Mouse (Mus musculus): ENCODE measurements around the gene Ctns.

Ctns gene

DNA sequence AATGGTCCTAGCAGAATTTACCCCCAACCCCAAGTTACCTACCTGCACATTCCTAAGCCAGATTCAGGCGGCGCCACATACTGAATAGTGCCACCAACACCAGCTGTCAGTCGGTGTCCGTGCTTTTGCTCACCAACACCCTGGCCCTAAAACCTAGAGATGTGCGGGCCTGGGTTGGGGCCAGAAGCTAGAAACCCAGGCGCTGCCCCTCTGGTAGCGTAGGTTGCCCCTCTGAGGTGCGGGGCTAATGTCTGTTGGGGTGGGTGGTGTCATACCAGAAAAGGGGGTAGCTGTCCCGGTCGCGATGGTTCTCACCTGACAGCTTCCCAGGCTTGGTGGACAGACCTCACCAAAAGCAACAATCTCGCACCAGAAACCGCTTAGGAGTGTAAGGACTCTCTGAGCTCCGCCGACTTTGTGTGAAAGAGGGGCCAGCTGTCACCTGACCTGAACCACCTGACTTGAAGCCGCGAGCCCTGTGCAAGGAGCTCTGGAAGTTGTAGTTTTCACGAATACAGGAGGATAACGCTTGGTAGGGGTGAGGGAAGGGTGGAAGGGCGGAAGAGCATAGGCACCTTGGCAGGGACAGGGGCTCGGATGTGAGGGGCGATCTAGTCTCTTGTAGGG is at the start of gene Ctns:
TSS of gene Ctns (minus strand) at position 440 of the 627 bp plus-strand sequence.
- DNase-seq (ENCODE audit: low spot score): peak; percentile 90

DNA sequence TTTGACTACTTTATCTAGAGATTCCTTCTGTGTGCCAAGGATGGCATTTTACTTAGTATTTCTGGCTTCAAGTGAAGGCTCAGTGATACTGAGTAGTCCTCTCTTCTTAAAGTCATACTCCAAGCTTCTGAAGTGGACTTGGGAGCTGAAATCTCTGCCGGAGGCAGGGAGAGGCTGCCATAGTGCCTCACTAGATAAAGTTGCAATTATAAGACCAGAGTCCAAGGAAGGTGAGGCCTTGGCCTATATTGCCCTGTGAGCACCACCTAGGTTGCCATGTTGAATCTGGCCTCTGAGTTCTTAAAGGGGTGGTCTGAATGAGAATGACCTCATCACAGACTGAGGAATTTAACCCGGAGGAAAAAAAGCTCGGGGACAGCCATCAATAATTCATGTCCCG is 43.9 kb upstream of the Ctns start:
- no peak for DNase-seq (ENCODE audit: low spot score)

DNA sequence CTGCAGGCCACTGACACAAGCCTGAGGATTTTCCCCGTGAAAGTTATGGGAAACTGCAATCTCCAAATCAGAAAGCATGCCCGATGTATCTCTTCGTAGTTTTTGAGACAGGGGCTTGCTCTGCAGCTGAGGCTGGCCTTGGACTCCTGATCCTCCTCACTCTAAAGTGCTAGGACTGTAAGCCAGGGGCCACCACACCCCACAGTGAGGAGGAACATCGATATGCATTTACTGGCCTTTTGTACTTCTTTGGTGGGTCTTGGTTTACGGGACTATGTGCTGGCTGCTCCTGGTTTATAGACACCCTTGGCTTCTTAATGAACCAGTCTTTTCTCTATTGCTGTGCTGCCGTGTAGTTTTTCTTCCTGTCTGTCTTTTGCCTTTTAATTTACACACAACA is 43.4 kb upstream of the Ctns start:
- no peak for DNase-seq (ENCODE audit: low spot score)

DNA sequence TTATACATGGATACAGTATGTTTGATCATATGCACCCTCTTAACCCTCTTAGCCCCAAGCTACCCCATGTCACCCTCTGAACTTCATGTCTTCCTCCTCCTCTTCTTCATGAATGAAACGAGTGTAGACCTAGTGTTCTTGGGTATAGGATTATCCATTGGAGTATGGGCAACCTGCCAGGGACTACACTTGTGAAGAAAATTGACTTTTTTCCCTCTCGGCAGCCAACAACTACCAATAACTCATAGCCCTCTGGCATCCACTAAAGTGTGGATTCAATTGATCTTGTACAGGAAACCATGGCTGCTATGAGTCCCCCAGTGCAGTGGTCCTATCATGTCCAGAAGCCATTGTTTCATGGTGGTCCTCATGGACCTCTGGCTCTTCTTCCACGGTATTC is 37.9 kb upstream of the Ctns start:
- DNase-seq (ENCODE audit: low spot score): peak; percentile 61

DNA sequence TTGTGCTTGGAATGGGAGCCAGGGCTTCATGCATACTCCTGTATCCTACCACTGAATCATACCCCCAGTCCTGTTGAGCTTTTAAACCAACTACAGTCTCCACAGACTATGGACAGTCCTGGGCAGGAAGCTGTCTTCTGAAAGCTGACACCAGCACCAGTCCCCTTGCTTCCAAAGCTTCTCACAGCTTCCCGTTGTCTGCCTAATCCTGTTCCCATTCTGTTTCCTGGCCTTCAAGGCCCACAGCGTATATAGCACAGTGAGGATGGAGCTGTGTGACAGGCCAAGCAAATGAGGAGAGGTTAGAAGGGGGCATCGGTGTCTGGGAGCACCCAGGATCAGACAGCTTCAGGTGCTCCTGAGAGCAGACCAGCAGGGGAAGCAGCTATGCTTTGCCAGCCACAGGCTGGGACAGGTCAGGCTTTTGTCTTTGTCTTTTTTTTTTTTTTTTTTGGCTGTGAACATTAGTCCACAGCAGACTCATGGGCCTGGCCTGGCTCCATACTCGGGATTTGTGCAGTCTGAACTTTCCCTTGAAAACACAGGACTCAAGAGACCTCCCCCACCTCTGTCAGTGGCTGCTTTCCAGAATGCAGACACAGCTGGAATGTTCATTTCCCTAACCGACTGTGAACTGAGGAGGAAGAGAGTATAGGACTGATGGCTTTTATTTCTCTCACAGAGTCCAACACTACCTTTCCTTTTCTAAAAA is 37.3 kb upstream of the Ctns start:
- DNase-seq (ENCODE audit: low spot score): peak; percentile 99

DNA sequence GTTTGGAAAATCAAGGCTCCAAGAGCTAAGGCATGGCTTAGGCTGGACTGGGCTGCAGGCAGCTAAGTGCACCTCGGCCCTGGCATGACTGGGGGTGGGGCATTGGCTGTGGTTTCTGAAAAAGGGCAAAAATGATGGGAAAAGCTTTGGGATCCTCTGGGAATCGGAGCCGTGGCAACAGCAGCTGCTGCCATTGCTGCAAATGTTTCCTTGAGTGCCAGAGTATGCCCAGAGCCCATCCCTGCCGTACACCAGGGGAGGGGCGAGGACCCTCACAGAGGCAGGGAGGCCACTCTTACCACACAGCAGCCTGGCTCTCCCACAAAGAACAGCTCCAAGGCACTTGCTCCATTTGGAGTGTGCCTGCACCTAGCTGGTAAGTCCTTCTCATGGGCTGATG is 35.1 kb upstream of the Ctns start, which contains the start of gene Trpv1:
TSS of gene Trpv1 (plus strand) at position 301 of the 400 bp plus-strand sequence.
- peak; percentile 34 for DNase-seq (ENCODE audit: low spot score)

DNA sequence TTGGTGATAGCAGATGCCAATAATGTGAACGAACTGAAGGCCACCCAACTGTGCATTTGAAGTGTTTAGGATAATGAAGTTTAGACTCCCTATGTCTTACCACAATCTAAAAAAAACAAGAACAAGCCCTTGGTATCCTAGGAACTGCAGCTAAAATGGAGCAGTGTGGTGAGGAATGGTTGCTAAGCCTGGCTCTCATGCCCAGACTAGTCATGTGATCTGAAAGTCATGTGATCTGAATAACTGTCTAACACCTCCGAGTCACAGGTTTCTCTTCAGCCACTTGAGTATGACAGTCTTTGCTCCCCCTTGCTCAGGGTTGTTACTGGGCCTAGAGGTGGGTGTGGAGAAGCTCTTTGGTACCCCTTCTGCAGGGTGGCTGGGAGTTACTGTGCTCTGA is 33.7 kb upstream of the Ctns start:
- DNase-seq (ENCODE audit: low spot score): peak; percentile 55

DNA sequence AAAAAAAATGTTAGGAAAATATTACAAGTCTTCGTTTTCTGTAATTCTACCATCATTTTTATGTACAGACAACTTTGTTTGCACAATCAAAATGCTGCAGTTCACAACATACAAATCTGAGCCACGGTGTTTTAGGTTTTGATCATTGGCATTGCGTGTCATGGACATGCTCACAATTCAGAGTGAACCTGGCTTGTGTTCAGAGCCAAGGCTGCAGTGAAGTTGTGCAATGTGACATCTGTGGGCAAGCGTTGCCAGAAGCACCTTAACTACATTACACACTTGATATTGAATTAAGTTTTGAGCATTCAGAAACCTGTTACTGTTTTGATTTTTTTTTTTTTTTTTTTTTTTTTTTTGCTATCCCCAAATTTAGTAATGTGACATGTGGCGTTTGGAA is 31.2 kb upstream of the Ctns start:
- DNase-seq (ENCODE audit: low spot score): no peak

DNA sequence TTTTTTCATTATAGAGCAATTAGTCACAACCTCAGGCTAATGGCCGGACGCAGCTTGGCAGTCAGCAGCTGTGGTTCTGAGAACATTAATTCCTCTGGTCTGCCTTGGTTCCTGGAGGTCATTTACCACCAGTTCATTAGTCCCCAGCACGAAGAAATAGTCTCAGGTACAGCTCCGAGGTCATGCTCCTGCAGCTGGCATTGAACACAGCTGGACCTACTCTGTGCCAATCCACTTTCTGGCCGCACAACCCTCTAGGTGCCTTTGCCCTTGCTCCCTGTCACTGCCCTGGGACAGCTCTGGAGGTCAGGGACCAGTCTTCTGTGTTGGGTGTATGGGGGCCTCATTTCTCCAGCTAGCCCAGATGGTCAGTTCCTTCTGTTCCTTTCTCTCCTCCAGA is 30.0 kb upstream of the Ctns start:
- no peak for DNase-seq (ENCODE audit: low spot score)

DNA sequence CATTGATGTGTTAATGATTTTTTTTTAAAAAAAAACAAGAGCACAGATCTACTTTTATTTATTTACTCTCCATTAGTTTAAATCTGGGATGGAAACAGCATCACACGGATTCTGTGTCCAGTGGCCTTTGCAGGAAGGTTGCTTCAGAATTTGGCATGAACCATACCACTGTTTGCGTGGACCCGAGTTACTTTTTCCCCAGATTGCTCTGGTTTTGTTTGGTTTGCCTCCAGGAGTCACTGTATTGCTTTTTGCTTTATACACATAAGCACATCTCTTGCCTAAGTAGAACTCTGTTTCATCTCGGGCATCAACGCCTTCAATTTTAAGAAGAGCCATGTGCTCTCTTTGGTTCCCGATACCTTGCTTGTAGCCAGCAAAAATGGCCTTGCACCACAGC is 27.0 kb upstream of the Ctns start:
- DNase-seq (ENCODE audit: low spot score): peak; percentile 81

DNA sequence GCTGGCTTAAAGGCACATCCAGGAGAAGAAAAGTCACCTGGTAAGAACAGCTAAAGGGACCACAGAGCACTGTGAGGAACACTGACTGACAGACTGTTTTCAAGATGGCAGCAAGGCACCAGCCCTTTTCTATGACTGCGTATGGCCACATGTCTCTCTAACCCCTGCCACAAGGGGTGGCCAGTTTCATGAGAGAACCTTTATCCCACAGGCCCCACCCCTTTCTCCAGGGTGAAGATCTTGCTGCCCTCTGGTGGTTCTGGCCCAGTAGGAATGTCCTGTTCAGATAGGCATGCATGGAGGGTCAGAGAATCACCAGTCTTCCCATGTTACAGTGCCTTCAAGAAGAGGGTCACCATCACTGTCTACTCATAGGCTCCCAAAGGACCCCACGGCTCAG is 25.1 kb upstream of the Ctns start:
- DNase-seq (ENCODE audit: low spot score): peak; percentile 80

DNA sequence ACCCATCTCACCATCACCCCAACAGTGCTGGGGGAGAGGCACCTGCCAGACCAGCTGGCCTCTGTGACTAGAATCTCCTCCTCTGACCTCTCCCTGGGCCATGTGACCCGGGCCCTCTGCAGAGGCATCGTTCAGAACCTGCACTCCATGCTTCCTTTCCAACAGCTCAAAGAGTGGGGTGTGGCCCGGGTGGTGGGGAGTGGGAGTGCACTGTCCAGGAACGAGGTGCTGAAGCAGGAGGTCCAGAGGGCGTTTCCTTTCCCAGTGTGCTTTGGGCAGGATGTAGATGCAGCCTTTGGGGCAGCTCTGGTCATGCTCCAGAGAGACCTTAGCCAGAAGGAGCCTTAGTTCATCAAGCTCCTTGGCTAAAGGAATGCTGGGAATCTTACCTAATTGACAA is 24.0 kb upstream of the Ctns start:
- DNase-seq (ENCODE audit: low spot score): no peak

DNA sequence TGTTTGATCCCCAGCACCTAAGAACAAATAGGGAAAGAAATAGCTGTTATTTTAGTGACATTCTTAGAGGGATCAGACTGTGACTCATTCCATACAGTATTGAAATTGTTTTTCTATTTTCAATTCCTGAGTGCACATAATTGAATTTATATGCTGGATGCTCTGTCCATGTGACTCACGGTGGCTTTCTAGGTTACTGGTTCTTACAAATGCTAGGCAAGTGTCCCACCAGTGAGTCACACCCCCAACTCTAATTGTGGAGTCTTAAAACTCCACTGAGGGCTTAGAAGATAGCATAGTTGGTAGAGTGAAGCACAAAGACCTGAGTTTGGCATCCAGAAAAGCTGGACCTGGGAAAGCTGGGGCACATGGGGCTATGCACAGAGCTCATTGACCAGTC is 21.8 kb upstream of the Ctns start:
- no peak for DNase-seq (ENCODE audit: low spot score)

DNA sequence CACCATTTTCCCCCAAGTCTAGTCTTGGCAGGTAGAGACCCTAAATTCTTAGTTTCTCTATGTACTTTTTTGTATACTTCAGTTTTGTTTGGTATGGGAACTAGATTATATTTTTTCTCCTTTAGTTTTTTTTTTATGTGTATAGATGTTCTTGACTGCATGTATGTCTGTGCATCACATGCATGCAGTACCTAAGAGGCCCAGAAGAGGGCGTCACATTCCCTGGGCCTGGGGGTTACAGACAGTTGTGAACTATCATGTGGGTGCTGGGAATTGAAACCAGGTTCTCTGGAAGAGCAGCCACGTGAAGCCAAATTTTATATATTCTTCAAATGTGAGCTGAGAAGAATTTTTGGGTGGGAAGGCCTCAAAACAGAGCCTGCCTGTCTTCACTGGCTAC is 20.8 kb upstream of the Ctns start:
- no peak for DNase-seq (ENCODE audit: low spot score)

DNA sequence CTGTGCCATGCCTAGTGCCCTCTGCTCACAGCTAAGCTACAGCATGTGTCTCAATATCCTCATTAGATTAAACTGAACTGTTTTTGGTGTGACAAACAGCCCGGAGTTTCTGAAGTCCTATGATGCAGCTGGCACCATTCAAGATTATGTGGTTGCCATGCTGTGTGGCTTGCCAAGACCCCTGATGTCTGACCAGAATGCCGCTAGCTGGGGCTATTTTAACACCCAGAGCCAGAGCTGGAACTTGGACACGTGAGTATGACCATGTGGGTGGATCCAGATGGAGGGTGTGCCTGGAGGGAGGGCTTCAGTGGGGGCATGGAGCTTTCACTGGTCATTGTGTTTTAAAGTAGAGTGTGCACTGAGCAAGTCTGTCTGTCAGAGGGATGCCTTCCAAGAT is 15.1 kb upstream of the Ctns start:
- no peak for DNase-seq (ENCODE audit: low spot score)

DNA sequence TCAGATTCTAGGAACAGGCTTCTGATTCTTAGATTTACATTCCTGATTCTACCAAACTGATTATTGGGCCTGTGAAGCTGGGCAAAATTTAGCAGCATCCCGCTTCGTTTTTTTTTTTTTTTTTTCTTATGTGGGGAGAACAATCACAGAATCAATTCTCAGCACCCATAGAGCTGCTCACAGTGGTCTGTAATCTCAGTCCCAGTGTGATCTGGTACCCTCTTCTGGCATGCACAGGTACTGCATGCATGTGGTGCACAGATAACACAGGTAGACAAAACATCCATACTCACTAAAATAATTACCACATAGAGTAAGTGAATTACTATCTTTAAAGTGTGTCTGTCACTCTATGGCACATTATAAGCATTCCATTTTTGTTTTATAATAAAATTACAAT is 8.8 kb upstream of the Ctns start:
- no peak for DNase-seq (ENCODE audit: low spot score)

DNA sequence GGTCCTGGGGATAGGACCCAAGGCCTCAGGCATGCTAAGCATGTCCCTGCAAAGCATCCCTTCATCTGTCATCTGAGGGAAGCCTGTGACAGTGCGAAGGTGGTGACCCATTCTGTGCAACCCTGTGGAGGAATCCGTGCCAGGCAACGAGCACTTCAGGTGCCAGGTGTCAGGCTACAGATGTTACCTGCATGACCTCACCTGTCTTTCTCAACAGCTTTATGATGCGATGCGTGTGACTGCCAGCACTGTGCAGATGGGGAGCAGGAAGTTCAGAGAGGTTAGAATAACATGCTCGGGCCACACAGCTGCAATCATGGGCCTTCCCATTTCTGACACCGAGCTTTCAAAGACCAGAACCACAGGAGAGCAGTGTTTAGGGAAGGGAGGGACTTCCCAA is 6.4 kb upstream of the Ctns start:
- DNase-seq (ENCODE audit: low spot score): no peak

DNA sequence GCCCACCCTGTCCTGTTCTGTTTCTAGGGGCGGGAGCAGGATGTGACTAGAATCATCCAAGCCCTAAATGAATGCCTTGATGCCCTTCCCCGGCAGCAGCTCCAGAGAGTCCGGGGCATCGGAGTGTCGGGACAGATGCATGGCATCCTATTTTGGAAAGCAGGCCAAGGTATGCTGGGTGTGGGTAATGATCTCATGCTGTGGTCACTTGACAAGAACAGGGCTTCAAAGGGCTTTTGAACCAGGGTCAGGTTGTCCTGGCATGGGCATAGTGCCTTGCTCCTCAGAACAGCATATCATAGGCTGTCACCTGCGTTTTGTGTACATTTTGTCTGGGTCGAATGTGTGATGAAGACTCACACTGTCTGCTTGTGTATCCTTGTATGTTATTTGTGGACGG is 5.1 kb upstream of the Ctns start:
- DNase-seq (ENCODE audit: low spot score): no peak

DNA sequence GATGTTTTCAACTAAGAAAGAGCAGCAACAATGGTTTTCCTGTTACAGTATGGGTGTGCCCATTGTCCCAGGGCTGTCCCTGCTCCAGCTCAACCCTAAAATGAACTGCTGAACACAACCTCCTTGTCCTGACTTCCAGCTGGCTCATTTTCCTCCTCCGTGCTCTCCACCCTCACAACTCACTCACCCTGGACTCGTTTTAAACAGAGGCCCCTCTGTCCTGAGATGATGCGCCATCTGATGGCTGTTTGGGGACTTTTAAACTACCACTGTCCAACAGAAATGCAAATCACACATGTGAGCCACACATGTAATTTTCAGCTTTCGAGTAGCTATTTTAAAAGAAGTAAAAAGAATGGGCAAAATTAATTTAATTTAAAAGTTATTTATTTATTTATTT is 2.8 kb upstream of the Ctns start:
- DNase-seq (ENCODE audit: low spot score): peak; percentile 44

DNA sequence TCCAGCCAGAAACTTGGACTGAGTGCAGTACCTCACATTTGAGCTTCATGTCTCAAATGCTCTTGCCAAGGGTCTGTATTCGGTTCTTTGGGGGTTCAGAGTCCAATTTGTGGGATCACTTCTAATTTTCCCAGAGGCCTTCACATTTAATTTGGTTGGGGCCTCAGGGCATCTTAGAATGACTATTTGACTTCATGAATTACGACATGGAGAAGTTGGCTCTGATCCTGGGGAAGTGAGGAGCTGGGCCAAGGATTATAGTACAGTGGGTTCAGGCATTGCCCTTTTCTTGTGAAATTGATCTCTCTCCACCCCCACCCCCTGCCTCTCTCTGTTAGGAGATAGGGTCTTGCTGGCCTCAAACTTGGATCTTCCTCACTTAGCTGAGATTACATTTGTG is 2.2 kb upstream of the Ctns start:
- DNase-seq (ENCODE audit: low spot score): peak; percentile 88

DNA sequence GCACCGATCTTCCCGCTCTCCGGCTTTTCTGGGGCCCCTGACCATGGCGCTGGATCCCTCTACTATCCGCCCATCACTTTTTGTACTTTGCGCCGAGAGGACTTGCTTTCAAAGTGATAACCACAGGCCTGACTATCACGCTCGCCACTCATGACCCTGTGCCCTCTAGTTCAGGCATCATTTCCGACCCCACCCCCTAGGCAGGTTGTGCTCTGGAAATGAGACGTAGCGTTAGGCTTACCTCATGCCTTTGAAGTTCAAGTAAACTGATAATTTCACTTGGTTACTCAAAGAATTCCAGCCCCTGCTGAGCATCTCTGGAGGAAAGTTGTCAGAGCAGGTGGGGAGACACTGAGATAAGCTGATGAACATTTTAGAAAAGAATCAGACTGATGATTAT is 1.0 kb upstream of the Ctns start:
- no peak for DNase-seq (ENCODE audit: low spot score)

DNA sequence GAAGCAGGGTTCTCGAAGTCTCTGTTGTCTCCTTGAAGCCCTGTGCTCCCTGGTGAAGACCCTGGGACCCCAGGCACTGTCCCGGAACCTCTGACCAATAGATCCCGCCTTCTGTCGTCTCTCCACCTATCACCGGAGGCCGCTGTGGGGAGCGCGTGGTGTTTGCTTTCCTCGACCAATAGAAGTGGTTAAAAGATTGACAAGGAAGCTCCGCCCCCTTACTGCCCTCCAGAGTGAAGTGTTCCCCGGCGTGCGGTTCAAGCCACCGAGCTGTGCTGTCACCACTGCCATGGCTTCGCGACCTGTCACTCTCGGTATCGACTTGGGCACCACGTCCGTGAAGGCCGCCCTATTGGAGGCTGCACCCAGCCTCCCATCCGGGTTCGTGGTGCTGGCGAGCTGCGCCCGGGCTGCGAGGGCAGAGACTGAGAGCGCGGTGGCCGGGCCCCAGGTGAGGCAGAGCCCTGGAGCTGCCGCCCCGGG is 429 bp upstream of the Ctns start, which contains the start of gene Shpk:
TSS of gene Shpk (plus strand) at position 231 of the 483 bp plus-strand sequence.
- DNase-seq (ENCODE audit: low spot score): peak; percentile 95

DNA sequence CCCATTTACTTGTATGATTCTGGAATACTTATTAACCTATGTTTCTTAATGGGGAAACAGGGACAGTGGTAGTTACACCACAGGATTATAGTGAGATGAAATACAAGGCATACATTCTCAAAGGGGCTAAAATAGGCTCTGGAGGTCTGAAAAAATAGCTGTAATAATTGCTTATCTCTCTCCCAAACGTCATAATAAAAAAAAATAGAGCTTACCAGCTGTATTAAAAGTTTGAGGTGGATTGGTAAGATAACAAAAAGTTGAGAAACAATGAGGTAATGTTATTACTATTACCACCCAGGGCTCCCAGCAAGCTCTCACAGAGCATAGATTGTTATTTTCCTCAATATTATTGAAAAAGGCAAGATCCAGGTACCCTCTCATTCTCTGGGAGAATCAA is 652 bp downstream of the Ctns start:
- DNase-seq (ENCODE audit: low spot score): no peak

DNA sequence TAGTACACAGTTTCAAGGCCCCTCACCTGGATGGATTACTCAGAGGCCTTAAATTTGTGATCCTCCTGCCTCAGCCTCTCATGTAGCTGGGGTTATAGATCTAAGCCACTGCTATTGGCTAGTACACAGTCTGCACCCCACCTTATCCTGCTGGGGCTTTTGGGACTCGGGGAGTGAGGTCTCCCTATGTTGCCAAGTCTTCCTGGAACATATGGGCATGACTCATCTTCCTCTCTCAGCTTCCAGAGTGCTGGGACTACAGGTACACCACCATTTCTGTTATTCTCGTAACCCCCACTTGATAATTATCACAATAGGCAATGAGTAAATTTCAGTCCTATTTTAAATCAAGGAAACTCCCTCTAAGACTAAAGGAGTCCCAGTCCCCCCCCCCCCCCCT is 4.4 kb downstream of the Ctns start:
- no peak for DNase-seq (ENCODE audit: low spot score)
